Mouse (Mus musculus) heart, embryonic 15.5 days (tissue): Measurements from ENCODE around the gene Ciz1. TPM values are rescaled to one million over a fixed set of nuclear protein-coding genes. Genes with fewer than 3 reads are reported as not detected.

ENCODE experiments used
- ATAC-seq: fragments of 200-750 bp; cut with Nextera tagmentation; replicated peaks from 2 replicates; pipeline ENCODE4 v1.8.0; 2017; ENCODE audit warnings: low read depth, moderate TSS enrichment; ENCODE audit not compliant: insufficient number of reproducible peaks, insufficient read depth, low FRiP score
- H3K27ac ChIP-seq: fragments of 300-500 bp; sonication (generic); 2 replicates; pipeline ENCODE4 v1.5.1; 2015; ENCODE audit warnings: mild to moderate bottlenecking, inconsistent platforms
- H3K27me3 ChIP-seq: fragments of 300-500 bp; sonication (generic); 2 replicates; pipeline ENCODE4 v1.6.1; 2015; ENCODE audit warnings: inconsistent platforms
- H3K36me3 ChIP-seq: fragments of 300-500 bp; sonication (generic); 2 replicates; pipeline ENCODE4 v1.6.1; 2015; ENCODE audit warnings: mild to moderate bottlenecking, inconsistent platforms
- H3K4me1 ChIP-seq: fragments of 300-500 bp; sonication (generic); replicated peaks from 2 replicates; pipeline ENCODE4 v1.6.1; 2015; ENCODE audit warnings: inconsistent platforms
- H3K4me2 ChIP-seq: fragments of 300-500 bp; sonication (generic); 2 replicates; pipeline ENCODE4 v1.6.1; 2015; ENCODE audit warnings: inconsistent platforms, mild to moderate bottlenecking, moderate library complexity
- H3K4me3 ChIP-seq: fragments of 300-500 bp; sonication (generic); 2 replicates; pipeline ENCODE4 v1.5.1; 2015; ENCODE audit warnings: mild to moderate bottlenecking, inconsistent platforms
- H3K9ac ChIP-seq: fragments of 300-500 bp; sonication (generic); 2 replicates; pipeline ENCODE4 v1.6.1; 2015; ENCODE audit warnings: mild to moderate bottlenecking, inconsistent platforms
- H3K9me3 ChIP-seq: fragments of 300-500 bp; sonication (generic); replicated peaks from 2 replicates; pipeline ENCODE4 v1.6.1; 2016; ENCODE audit warnings: inconsistent platforms
- WGBS: fragments of 180-500 bp; shearing (Covaris S2); methylation state at CpG from one replicate; pipeline ENCODE4 v1.1.7; 2015; ENCODE audit warnings: mixed read lengths; 5-methylcytosine and 5-hydroxymethylcytosine counted together
- polyA plus RNA-seq: library from polyadenylated mRNA; unstranded; fragments of >200 nt; fragmentation: Nextera tagmentation; extraction: Ambion mirVana; gene quantifications from 2 replicates; pipeline ENCODE4 v1.2.1, GENCODE M21; 2015

Gene Ciz1
- 30.9 and 46.0 TPM in 2 replicates for polyA plus RNA-seq

GRCm38 (mm10) chr2:32352151-32353006 is at the start of gene Ciz1:
TSS of gene Ciz1 (plus strand) at chr2:32352327.
- peak; percentile 5; the same call in 1 of the 2 replicates for ATAC-seq
- H3K9me3 ChIP-seq: no peaks in the 10 kb centered on the region
- H3K27me3 ChIP-seq: peaks cover 28% of the 10 kb centered on the region
- H3K4me1 ChIP-seq: peaks cover 21% of the 10 kb centered on the region
- H3K36me3 ChIP-seq: no peaks in the 10 kb centered on the region
- peak within 1 kb of the TSS; percentile 64 for H3K9ac ChIP-seq
- H3K4me3 ChIP-seq: peak within 1 kb of the TSS; percentile 60
- peak within 1 kb of the TSS; percentile 98 for H3K4me2 ChIP-seq
- H3K27ac ChIP-seq: no peak within 1 kb of the TSS
- 1% methylated on average over 41 of the region's 52 CpGs for WGBS

GRCm38 (mm10) chr2:32302952-32303351 is 49.2 kb upstream of the Ciz1 start:
- 91% methylated on average over 10 of the region's 10 CpGs for WGBS
- Histone ChIP-seq H3K36me3 (peaks cover 96% of the 10 kb centered on the region), H3K9me3 (no peaks in the 10 kb centered on the region), H3K4me1 (no peaks in the 10 kb centered on the region), H3K4me2 (no peak overlapping the region), H3K9ac (no peak overlapping the region), H3K27me3 (no peaks in the 10 kb centered on the region), H3K27ac (no peak overlapping the region), H3K4me3 (no peak overlapping the region)
- ATAC-seq: no peak

- Histone ChIP-seq H3K36me3 (peaks cover 90% of the 10 kb centered on the region), H3K27me3 (no peaks in the 10 kb centered on the region), H3K9ac (no peak overlapping the region), H3K27ac (no peak overlapping the region), H3K9me3 (no peaks in the 10 kb centered on the region), H3K4me3 (no peak overlapping the region), H3K4me2 (no peak overlapping the region), H3K4me1 (no peaks in the 10 kb centered on the region)
- ATAC-seq: no peak
- 60% methylated on average over 8 of the region's 8 CpGs for WGBS
Measured at GRCm38 (mm10) chr2:32304145-32304832, 47.8 kb upstream of the Ciz1 start.

GRCm38 (mm10) chr2:32305668-32306067 is 46.5 kb upstream of the Ciz1 start:
- Histone ChIP-seq H3K4me1 (peaks cover 5% of the 10 kb centered on the region; the same call in 1 of the 2 replicates), H3K9me3 (no peaks in the 10 kb centered on the region), H3K4me2 (no peak overlapping the region), H3K36me3 (peaks cover 76% of the 10 kb centered on the region), H3K9ac (no peak overlapping the region), H3K27me3 (no peaks in the 10 kb centered on the region), H3K27ac (no peak overlapping the region), H3K4me3 (no peak overlapping the region)
- no peak for ATAC-seq
- WGBS: 87% methylated on average over 5 of the region's 5 CpGs

- no peak for ATAC-seq
- Histone ChIP-seq H3K36me3 (peaks cover 71% of the 10 kb centered on the region), H3K9ac (no peak overlapping the region)
Measured at GRCm38 (mm10) chr2:32306176-32306575, 46.0 kb upstream of the Ciz1 start.

GRCm38 (mm10) chr2:32307247-32307798 is 44.8 kb upstream of the Ciz1 start:
- H3K4me3 ChIP-seq: no peak overlapping the region
- peaks cover 60% of the 10 kb centered on the region for H3K36me3 ChIP-seq
- H3K27me3 ChIP-seq: peaks cover 3% of the 10 kb centered on the region
- H3K27ac ChIP-seq: no peak overlapping the region
- WGBS: 76% methylated on average over 6 of the region's 6 CpGs
- H3K9ac ChIP-seq: no peak overlapping the region
- no peak overlapping the region for H3K4me2 ChIP-seq
- H3K9me3 ChIP-seq: no peaks in the 10 kb centered on the region
- peaks cover 20% of the 10 kb centered on the region for H3K4me1 ChIP-seq
- ATAC-seq: no peak

More at GRCm38 (mm10) chr2:32306176-32306575, 46.0 kb upstream of the Ciz1 start:
- H3K27ac ChIP-seq: no peak overlapping the region
- peaks cover 9% of the 10 kb centered on the region for H3K4me1 ChIP-seq
- no peak overlapping the region for H3K4me3 ChIP-seq
- no peaks in the 10 kb centered on the region for H3K27me3 ChIP-seq
- WGBS: 85% methylated on average over 9 of the region's 9 CpGs
- no peaks in the 10 kb centered on the region for H3K9me3 ChIP-seq
- H3K4me2 ChIP-seq: no peak overlapping the region

- ATAC-seq: no peak
- no peak overlapping the region for H3K4me3 ChIP-seq
- no peak overlapping the region for H3K4me2 ChIP-seq
- peaks cover 11% of the 10 kb centered on the region for H3K27me3 ChIP-seq
- peaks cover 26% of the 10 kb centered on the region for H3K4me1 ChIP-seq
- 52% methylated on average over 8 of the region's 8 CpGs for WGBS
- no peaks in the 10 kb centered on the region for H3K9me3 ChIP-seq
- no peak overlapping the region for H3K9ac ChIP-seq
- no peak overlapping the region for H3K27ac ChIP-seq
- H3K36me3 ChIP-seq: peaks cover 51% of the 10 kb centered on the region
Measured at GRCm38 (mm10) chr2:32307941-32308760, 44.0 kb upstream of the Ciz1 start.

GRCm38 (mm10) chr2:32308870-32309568 is 43.1 kb upstream of the Ciz1 start:
- 90% methylated on average over 16 of the region's 16 CpGs for WGBS
- Histone ChIP-seq H3K4me3 (no peak overlapping the region), H3K27ac (no peak overlapping the region), H3K36me3 (peaks cover 43% of the 10 kb centered on the region), H3K9ac (no peak overlapping the region), H3K4me2 (no peak overlapping the region), H3K9me3 (no peaks in the 10 kb centered on the region), H3K27me3 (peaks cover 16% of the 10 kb centered on the region), H3K4me1 (peaks cover 26% of the 10 kb centered on the region)
- ATAC-seq: no peak

- peaks cover 17% of the 10 kb centered on the region for H3K27me3 ChIP-seq
- peaks cover 29% of the 10 kb centered on the region for H3K4me1 ChIP-seq
- H3K9ac ChIP-seq: no peak overlapping the region
- 81% methylated on average over 18 of the region's 18 CpGs for WGBS
- H3K27ac ChIP-seq: no peak overlapping the region
- no peaks in the 10 kb centered on the region for H3K9me3 ChIP-seq
- H3K36me3 ChIP-seq: peaks cover 30% of the 10 kb centered on the region
- 0 out of 2 replicates have a peak overlapping the region, but pooled peaks have one; percentile 100 for H3K4me2 ChIP-seq
- no peak overlapping the region for H3K4me3 ChIP-seq
- no peak for ATAC-seq
Measured at GRCm38 (mm10) chr2:32310096-32310845, 41.9 kb upstream of the Ciz1 start.
